Mouse (Mus musculus) MEL (cell line): Measurements from ENCODE around the gene Stxbp1. TPM values are rescaled to one million over a fixed set of nuclear protein-coding genes. Genes with fewer than 3 reads are reported as not detected.

Experiments
- DNase-seq: peaks from one replicate; pipeline ENCODE4 v3.0.0; 2011; ENCODE audit warnings: low read depth, low spot score
- H3K27ac ChIP-seq: 2 replicates; pipeline ENCODE4 v1.5.1; 2012; ENCODE audit warnings: low read depth, mild to moderate bottlenecking, control low read depth, low read length, moderate library complexity; ENCODE audit not compliant: control insufficient read depth
- H3K27me3 ChIP-seq, 2 experiments: fragments of 150-350 bp in 1 of 2; sonication (generic) in 1 of 2; 2 replicates each; pipeline ENCODE4 v1.6.1; 2012; ENCODE audit warnings: low read length in 2 of 2, mild to moderate bottlenecking in 2 of 2, improper control_type of control experiment in 1 of 2, moderate library complexity in 1 of 2; ENCODE audit not compliant: insufficient read depth in 2 of 2, control insufficient read depth in 1 of 2
- H3K36me3 ChIP-seq, 2 experiments: 2 replicates each; pipeline ENCODE4 v1.6.1; 2012 to 2014; ENCODE audit warnings: low read length in 2 of 2, improper control_type of control experiment in 1 of 2, inconsistent platforms in 1 of 2, mild to moderate bottlenecking in 1 of 2; ENCODE audit not compliant: insufficient read depth in 2 of 2, control insufficient read depth in 1 of 2
- H3K4me1 ChIP-seq, 2 experiments: fragments of 150-350 bp in 1 of 2; sonication (generic) in 1 of 2; 2 replicates each; pipeline ENCODE4 v1.6.1; 2012; ENCODE audit warnings: low read length in 2 of 2, improper control_type of control experiment in 1 of 2, mild to moderate bottlenecking in 1 of 2; ENCODE audit not compliant: insufficient read depth in 2 of 2, control insufficient read depth in 1 of 2
- H3K4me3 ChIP-seq, 2 experiments: fragments of 150-350 bp in 1 of 2; sonication (generic) in 1 of 2; 2 replicates each; pipeline ENCODE4 v1.5.1; 2012; ENCODE audit warnings: low read depth in 2 of 2, low read length in 2 of 2, mild to moderate bottlenecking in 2 of 2, moderate library complexity in 2 of 2, control low read depth in 1 of 2, improper control_type of control experiment in 1 of 2; ENCODE audit not compliant: control insufficient read depth in 1 of 2, insufficient read depth in 1 of 2
- H3K79me2 ChIP-seq: 2 replicates; pipeline ENCODE4 v1.6.1; 2012; ENCODE audit warnings: mild to moderate bottlenecking, low read length, moderate library complexity; ENCODE audit not compliant: control insufficient read depth, poor library complexity, insufficient read depth
- H3K9ac ChIP-seq: 2 replicates; pipeline ENCODE4 v1.6.1; 2012; ENCODE audit warnings: low read depth, mild to moderate bottlenecking, control low read depth, low read length, moderate library complexity; ENCODE audit not compliant: control insufficient read depth, poor library complexity, severe bottlenecking
- H3K9me3 ChIP-seq: fragments of 150-350 bp; sonication (generic); replicated peaks from 2 replicates; pipeline ENCODE4 v1.6.1; 2012; ENCODE audit warnings: mild to moderate bottlenecking, low read length, improper control_type of control experiment, moderate library complexity; ENCODE audit not compliant: insufficient read depth
- BHLHE40 ChIP-seq: IDR thresholded peaks from 2 replicates; pipeline ENCODE4 v1.6.1; 2012; ENCODE audit warnings: low read depth, mild to moderate bottlenecking, inconsistent platforms, low read length, improper control_type of control experiment, borderline replicate concordance
- CHD1 ChIP-seq: IDR thresholded peaks from 2 replicates; pipeline ENCODE4 v1.6.1; 2012; ENCODE audit warnings: low read depth, mild to moderate bottlenecking, inconsistent platforms, low read length, improper control_type of control experiment
- CHD2 ChIP-seq: IDR thresholded peaks from 2 replicates; pipeline ENCODE4 v1.6.1; 2011; ENCODE audit warnings: low read length, improper control_type of control experiment
- CTCF ChIP-seq, 3 experiments: IDR thresholded peaks in 2 of 3; conservative IDR thresholded peaks in 1 of 3; 2 replicates each; pipeline ENCODE4 v1.5.1; 2011 to 2012; ENCODE audit warnings: low read length in 3 of 3, low read depth in 2 of 3, mild to moderate bottlenecking in 2 of 3, improper control_type of control experiment in 1 of 3, inconsistent platforms in 1 of 3, mixed read lengths in 1 of 3, moderate library complexity in 1 of 3; ENCODE audit not compliant: control insufficient read depth in 1 of 3, insufficient read depth in 1 of 3, poor library complexity in 1 of 3, severe bottlenecking in 1 of 3
- E2F4 ChIP-seq: IDR thresholded peaks from 2 replicates; pipeline ENCODE4 v1.6.1; 2011; ENCODE audit warnings: low read depth, low read length, improper control_type of control experiment, borderline replicate concordance
- EP300 ChIP-seq, 2 experiments: IDR thresholded peaks; 2 replicates each; pipeline ENCODE4 v1.6.1; 2011; ENCODE audit warnings: improper control_type of control experiment in 2 of 2, low read length in 2 of 2, low read depth in 1 of 2, mild to moderate bottlenecking in 1 of 2
- GABPA ChIP-seq: IDR thresholded peaks from 2 replicates; pipeline ENCODE4 v1.6.1; 2012; ENCODE audit warnings: low read depth, mild to moderate bottlenecking, inconsistent platforms, low read length, improper control_type of control experiment, moderate library complexity
- GATA1 ChIP-seq: IDR thresholded peaks from 2 replicates; pipeline ENCODE4 v1.6.1; 2011; ENCODE audit warnings: low read depth, low read length, improper control_type of control experiment
- HCFC1 ChIP-seq: IDR thresholded peaks from 2 replicates; pipeline ENCODE4 v1.6.1; 2012; ENCODE audit warnings: low read depth, mild to moderate bottlenecking, inconsistent platforms, low read length, improper control_type of control experiment, moderate library complexity
- JUND ChIP-seq: IDR thresholded peaks from 2 replicates; pipeline ENCODE4 v1.6.1; 2011; ENCODE audit warnings: low read depth, mild to moderate bottlenecking, improper control_type of control experiment, low read length
- MAFK ChIP-seq: IDR thresholded peaks from 2 replicates; pipeline ENCODE4 v1.6.1; 2011; ENCODE audit warnings: low read depth, mild to moderate bottlenecking, low read length, improper control_type of control experiment, borderline replicate concordance
- MAX ChIP-seq: IDR thresholded peaks from 2 replicates; pipeline ENCODE4 v1.6.1; 2011; ENCODE audit warnings: low read length, improper control_type of control experiment
- MEF2A ChIP-seq: IDR thresholded peaks from 2 replicates; pipeline ENCODE4 v1.6.1; 2014; ENCODE audit warnings: low read depth, mild to moderate bottlenecking, inconsistent platforms, low read length, improper control_type of control experiment; ENCODE audit not compliant: poor library complexity, insufficient replicate concordance, severe bottlenecking; ENCODE audit errors: extremely low read depth
- NELFE ChIP-seq: IDR thresholded peaks from 2 replicates; pipeline ENCODE4 v1.6.1; 2011; ENCODE audit warnings: low read depth, low read length, improper control_type of control experiment
- RCOR1 ChIP-seq: IDR thresholded peaks from 2 replicates; pipeline ENCODE4 v1.6.1; 2012; ENCODE audit warnings: low read depth, mild to moderate bottlenecking, inconsistent platforms, low read length, improper control_type of control experiment
- SMC3 ChIP-seq: IDR thresholded peaks from 2 replicates; pipeline ENCODE4 v1.6.1; 2011; ENCODE audit warnings: low read depth, low read length, improper control_type of control experiment
- TAL1 ChIP-seq: IDR thresholded peaks from 2 replicates; pipeline ENCODE4 v1.6.1; 2012; ENCODE audit warnings: mild to moderate bottlenecking, inconsistent platforms, low read length, moderate library complexity, mixed read lengths
- TBP ChIP-seq: IDR thresholded peaks from 2 replicates; pipeline ENCODE4 v1.8.0; 2011; ENCODE audit warnings: low read depth, low read length, improper control_type of control experiment
- ZNF384 ChIP-seq: IDR thresholded peaks from 2 replicates; pipeline ENCODE4 v1.6.1; 2012; ENCODE audit warnings: low read depth, mild to moderate bottlenecking, inconsistent platforms, low read length, improper control_type of control experiment
- polyA plus RNA-seq, 2 experiments: library from polyadenylated mRNA; stranded (reverse) in 1 of 2; unstranded in 1 of 2; fragments of >175 nt in 1 of 2; fragments of >200 nt in 1 of 2; gene quantifications; 2 replicates each; pipeline versions ENCODE4 v1.2.1 to v1.2.4; 2012; ENCODE audit warnings: low replicate concordance in 2 of 2, low read depth in 1 of 2; ENCODE audit not compliant: insufficient read length in 2 of 2, insufficient read depth in 1 of 2, missing spikeins in 1 of 2
- total RNA-seq: library from RNA; depleted of rRNA; stranded (reverse); fragments of 300-350 nt; gene quantifications from 2 replicates; pipeline ENCODE4 v1.2.3, GENCODE M21; 2012

The Stxbp1 gene
- total and polyA plus RNA-seq, 3 experiments, result 7.1 to 33.2 TPM; not detected in 1

DNA sequence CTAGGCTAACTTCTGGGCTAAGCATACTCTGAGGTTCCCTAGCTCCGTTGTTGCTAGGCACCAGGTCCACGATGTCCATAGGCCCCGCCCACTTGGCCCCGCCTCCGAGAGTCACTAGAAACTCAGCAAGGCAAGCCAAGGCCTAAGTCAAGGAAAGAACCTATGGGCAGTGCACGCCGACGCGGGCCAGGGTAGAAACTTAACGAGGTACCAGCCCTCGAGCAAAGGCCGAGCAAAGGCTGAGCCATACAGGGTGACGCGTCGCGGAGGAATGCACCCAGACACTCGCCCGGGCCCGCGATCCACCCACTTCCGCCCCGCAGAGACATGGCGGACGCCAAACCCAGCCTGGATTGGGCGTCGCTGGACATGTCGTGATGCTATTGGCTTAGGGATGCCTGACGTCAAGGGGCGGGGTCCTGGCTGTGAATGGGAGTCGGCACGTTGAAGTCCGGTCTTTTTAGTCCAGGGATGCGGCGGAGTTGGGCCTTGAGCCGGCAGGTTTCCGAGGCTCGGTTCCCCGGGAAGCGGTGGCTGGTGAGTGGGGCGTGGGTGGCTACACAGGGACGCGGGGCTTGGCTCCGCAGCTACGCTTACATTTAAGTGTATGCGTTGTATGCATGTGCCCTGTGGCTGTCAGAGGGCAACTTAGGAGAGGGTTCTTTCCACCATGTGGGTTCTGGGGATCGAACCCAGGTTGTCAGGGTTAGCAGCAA lies 71.5 kb downstream of the Stxbp1 start, which contains the start of the genes Ttc16 and Ptrh1 (continued):
- TF ChIP-seq MEF2A (no peak), CHD1 (no peak), BHLHE40 (no peak)

- Histone ChIP-seq H3K4me3 (no peak overlapping the region), H3K27ac (no peak overlapping the region), H3K9ac (no peak overlapping the region), H3K9me3 (no peaks in the 10 kb centered on the region), H3K27me3 (no peaks in the 10 kb centered on the region), H3K4me1 (peaks cover 2 to 12% of the 10 kb centered on the region in 2 experiments; a peak in 3 of 4 replicates), H3K79me2 (no peaks in the 10 kb centered on the region; the same call in 1 of the 2 replicates), H3K36me3 (no peaks in the 10 kb centered on the region)
- TF ChIP-seq JUND (no peak), EP300 (IDR thresholded peaks at IDR 0.05; ENCODE audit: low read depth in 1 of 2, low read length in 2 of 2) (no peak), TAL1 (no peak), E2F4 (no peak), CHD2 (no peak), ZNF384 (no peak), RCOR1 (no peak), MAX (no peak), MAFK (no peak), GABPA (no peak), GATA1 (no peak), TBP (no peak), SMC3 (no peak), NELFE (no peak)
- DNase-seq, result no peak
Measured at GRCm38 (mm10) chr2:32772626-32773279, 74.3 kb downstream of the Stxbp1 start.

- Histone ChIP-seq H3K36me3 (no peaks in the 10 kb centered on the region), H3K9me3 (no peaks in the 10 kb centered on the region), H3K4me1 (peaks cover 2 to 12% of the 10 kb centered on the region in 2 experiments; a peak in 3 of 4 replicates), H3K9ac (no peak overlapping the region), H3K27me3 (no peaks in the 10 kb centered on the region), H3K27ac (no peak overlapping the region), H3K4me3 (no peak overlapping the region), H3K79me2 (no peaks in the 10 kb centered on the region; the same call in 1 of the 2 replicates)
- peak; percentile 19 for DNase-seq
- TF ChIP-seq CTCF (IDR thresholded peaks at IDR 0.05 in 2 of 3, conservative IDR thresholded peaks at IDR 0.05 in 1 of 3; ENCODE audit: control insufficient read depth in 1 of 3, insufficient read depth in 1 of 3, low read depth in 2 of 3, low read length in 3 of 3, poor library complexity in 1 of 3, severe bottlenecking in 1 of 3) (peak in 2 of 3 experiments; percentile 20 to 36; a peak in 2 of 6 replicates), HCFC1 (no peak)
Measured at GRCm38 (mm10) chr2:32771886-32772285, 75.2 kb downstream of the Stxbp1 start.
